In genomic region chr2:170193211-170193610, GRCm38 (mm10) we compare ENCODE assay signal across 8 mouse cellular contexts. TPM values are rescaled to one million over a fixed set of nuclear protein-coding genes. Genes with fewer than 3 reads are reported as not detected.
DNase-seq lines count a peak whose midpoint lies in the region; ATAC-seq and TF ChIP-seq lines count a peak whose summit lies in the region.

No protein-coding gene starts in this region.

- DNase-seq in heart, postnatal 25 days (ENCODE audit: low spot score), result no peak
- peak; percentile 52 for DNase-seq in MN1 (ENCODE audit: low spot score)
- DNase-seq in liver, postnatal 0 days, result no peak
- no peak for DNase-seq in left cerebral cortex, adult 8-10 months (ENCODE audit: low spot score in 2 of 2)
- no peak for DNase-seq in adrenal gland, postnatal 25 days
- DNase-seq in adrenal gland, postnatal 36 days, result no peak

- H3K36me3 ChIP-seq in heart, embryonic 12.5 days, result no peaks in the 10 kb centered on the region
- H3K36me3 ChIP-seq in heart, embryonic 16.5 days (ENCODE audit: control insufficient read depth, insufficient read depth), result no peaks in the 10 kb centered on the region
- no peaks in the 10 kb centered on the region for H3K36me3 ChIP-seq in liver, postnatal 0 days (replicated peaks; ENCODE audit: insufficient read depth, low read length)

- no peaks in the 10 kb centered on the region for H3K9me3 ChIP-seq in heart, embryonic 12.5 days (replicated peaks)
- no peaks in the 10 kb centered on the region for H3K9me3 ChIP-seq in heart, embryonic 16.5 days (replicated peaks; ENCODE audit: control insufficient read depth, low read length)
- no peaks in the 10 kb centered on the region for H3K9me3 ChIP-seq in liver, postnatal 0 days (ENCODE audit: low read length)

- no peaks in the 10 kb centered on the region for H3K27me3 ChIP-seq in heart, embryonic 12.5 days (replicated peaks)
- no peaks in the 10 kb centered on the region for H3K27me3 ChIP-seq in heart, embryonic 16.5 days (ENCODE audit: control insufficient read depth, insufficient read depth, low read length)
- no peaks in the 10 kb centered on the region for H3K27me3 ChIP-seq in liver, postnatal 0 days (ENCODE audit: insufficient read depth, low read length)

- no peak for TF ChIP-seq CTCF in liver, postnatal 0 days (IDR thresholded peaks at IDR 0.05; ENCODE audit: low read depth)

- H3K27ac ChIP-seq in heart, embryonic 12.5 days (ENCODE audit: poor library complexity, severe bottlenecking), result peak overlapping the region; percentile 14; the same call in 1 of the 2 replicates
- H3K27ac ChIP-seq in heart, embryonic 16.5 days (ENCODE audit: low read length), result peak overlapping the region; percentile 59
- peak overlapping the region; percentile 66 for H3K27ac ChIP-seq in liver, postnatal 0 days (ENCODE audit: low read depth)

- WGBS in heart, embryonic 12.5 days, result 3% methylated on average over 10 of the region's 10 CpGs
- WGBS in heart, embryonic 16.5 days, result 8% methylated on average over 10 of the region's 10 CpGs
- WGBS in liver, postnatal 0 days (ENCODE audit: insufficient replicate concordance), result 5% methylated on average over 10 of the region's 10 CpGs

- peaks cover 14% of the 10 kb centered on the region for H3K4me1 ChIP-seq in heart, embryonic 12.5 days (replicated peaks)
- H3K4me1 ChIP-seq in heart, embryonic 16.5 days (ENCODE audit: control insufficient read depth, insufficient read depth, low read length), result peaks cover 16% of the 10 kb centered on the region
- peaks cover 7% of the 10 kb centered on the region; the same call in 1 of the 2 replicates for H3K4me1 ChIP-seq in liver, postnatal 0 days (ENCODE audit: insufficient read depth)

- H3K4me2 ChIP-seq in heart, embryonic 12.5 days, result peak overlapping the region; percentile 63
- peak overlapping the region; percentile 63 for H3K4me2 ChIP-seq in heart, embryonic 16.5 days (ENCODE audit: low read depth, low read length)
- H3K4me2 ChIP-seq in liver, postnatal 0 days (ENCODE audit: low read depth, low read length), result peak overlapping the region; percentile 65

- ATAC-seq in heart, embryonic 12.5 days (ENCODE audit: insufficient number of reproducible peaks, low FRiP score), result 0 out of 2 replicates have a peak, but pooled peaks have one; percentile 23
- ATAC-seq in heart, embryonic 16.5 days (replicated peaks; ENCODE audit: extremely low read depth, insufficient read depth, low FRiP score), result no peak
- ATAC-seq in liver, postnatal 0 days, result peak; percentile 61

- peak overlapping the region; percentile 33 for H3K4me3 ChIP-seq in heart, embryonic 12.5 days
- H3K4me3 ChIP-seq in heart, embryonic 16.5 days (ENCODE audit: low read length), result peak overlapping the region; percentile 37
- peak overlapping the region; percentile 29 for H3K4me3 ChIP-seq in liver, postnatal 0 days (ENCODE audit: low read depth, low read length)

- peak overlapping the region; percentile 58 for H3K9ac ChIP-seq in heart, embryonic 12.5 days
- peak overlapping the region; percentile 56 for H3K9ac ChIP-seq in heart, embryonic 16.5 days (ENCODE audit: low read length)
- 0 out of 2 replicates have a peak overlapping the region, but pooled peaks have one; percentile 32 for H3K9ac ChIP-seq in liver, postnatal 0 days (replicated peaks)

- peak; percentile 31 for TF ChIP-seq EP300 in liver, postnatal 0 days (IDR thresholded peaks at IDR 0.05; ENCODE audit: low read depth)

- intact Hi-C loops in heart, postnatal 25 days (cut with DNase I), result no loop called here

RNA-seq across cellular contexts. Expression of gene Zfp217, which starts 45.3 kb away (rescaled TPM):
- 3.5 and 3.7 TPM in 2 replicates for polyA plus RNA-seq in heart, embryonic 12.5 days (2016; fragmentation: Nextera tagmentation; extraction: Ambion mirVana)
- 10 to 100 TPM in 1 of 2 experiments, 1 to 10 TPM in 1; 9.6 to 13.0 TPM for total RNA-seq in heart, postnatal 25 days (2021)
- polyA plus RNA-seq in heart, embryonic 16.5 days (2015; fragmentation: Nextera tagmentation; extraction: Ambion mirVana), result 3.2 and 3.6 TPM in 2 replicates
- polyA plus RNA-seq in liver, postnatal 0 days (2015; fragmentation: Nextera tagmentation; extraction: Ambion mirVana), result 2.1 and 2.4 TPM in 2 replicates
- total RNA-seq in left cerebral cortex, adult 8-10 months (2022), result 1 to 10 TPM; 2.5 to 4.4 (median 3.3) TPM
- total RNA-seq in adrenal gland, postnatal 25 days (2021), result 27.3 and 32.8 TPM in 2 replicates
- 10 to 100 TPM; 23.9 to 24.2 TPM for total RNA-seq in adrenal gland, postnatal 36 days (2021)

Comparison
In these comparisons a context has a peak if more than half of its experiments do, and no peak if none do; other contexts are left out.
1. H3K27ac ChIP-seq: peak in every context shown above with its lines; median percentile 66 in liver, postnatal 0 days; 59 in heart, embryonic 16.5 days; 14 in heart, embryonic 12.5 days.